Mouse (Mus musculus) frontal cortex, postnatal 36 days (tissue): ENCODE measurements at regions not wholly inside any gene's neighbourhood (a gene's known extent, or its start where the extent isn't known, plus 50 kb on each side); places are given as distances from the start of the nearest gene placed in this dataset.
A peak's percentile ranks its signal among the peaks of the same experiment; 100 is the strongest.

Experiments
- DNase-seq, 2 experiments: peaks; one replicate each; pipeline ENCODE4 v3.0.0; 2022; ENCODE audit warnings: low spot score in 2 of 2

DNA sequence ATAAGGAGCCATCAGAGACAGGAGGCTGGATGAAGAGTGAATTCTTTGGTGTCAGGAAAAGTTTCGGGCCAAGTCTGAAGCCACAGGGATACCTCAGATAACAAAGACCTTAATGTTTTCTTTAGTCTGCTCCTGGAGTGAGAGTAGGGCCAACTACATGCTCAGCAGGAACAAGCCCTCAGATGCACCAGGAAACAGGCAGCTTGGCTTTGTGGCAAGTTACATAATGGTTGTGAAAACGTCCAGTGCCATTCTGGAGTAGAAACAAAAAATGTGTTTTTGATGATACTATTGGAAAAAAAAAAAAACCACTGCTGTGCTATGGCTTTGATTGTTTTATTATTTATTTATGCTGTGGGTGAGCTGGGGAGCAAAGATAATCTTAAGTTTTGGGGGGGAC is 452.2 kb upstream of the Mon1b start:
- DNase-seq: no peak

DNA sequence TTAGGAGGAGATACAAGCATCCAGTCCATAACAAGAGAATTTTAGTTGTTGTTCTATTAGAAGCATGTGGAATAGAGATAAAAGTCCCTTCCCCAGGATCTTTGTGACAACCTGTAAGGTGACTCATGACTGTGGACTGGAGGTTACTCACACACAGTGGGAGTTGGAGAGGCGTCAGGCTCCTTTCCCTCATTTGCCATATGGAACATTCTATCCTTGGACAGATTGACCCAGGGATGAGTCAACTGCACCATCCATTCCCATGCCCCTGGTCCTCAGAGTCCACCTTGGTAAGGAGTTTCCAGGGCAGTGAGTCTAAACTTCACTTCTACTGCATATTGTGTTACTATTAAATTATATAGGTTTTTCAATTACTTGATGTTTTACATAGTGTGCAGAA is 444.9 kb upstream of the Mon1b start:
- DNase-seq: no peak

DNA sequence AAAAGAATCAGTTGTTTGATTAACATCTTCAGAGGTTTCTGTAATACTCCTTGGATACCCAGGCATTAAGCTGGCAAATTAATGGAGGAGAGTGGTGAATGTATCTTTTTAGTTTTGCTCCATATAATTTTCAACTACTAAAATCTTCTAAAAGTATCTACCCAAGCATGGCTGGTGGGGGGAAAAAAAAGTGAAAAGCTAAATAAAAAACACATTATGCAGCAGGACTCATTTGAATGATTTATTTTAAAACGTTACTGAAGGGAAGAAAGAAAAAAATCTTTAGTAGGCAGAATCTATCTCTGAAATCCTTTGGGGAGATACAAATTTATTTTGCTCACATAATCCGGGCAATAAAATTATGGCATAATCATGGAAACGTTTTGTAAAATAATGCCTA is 443.9 kb upstream of the Mon1b start:
- DNase-seq: peak in 1 of 2 experiments; percentile 4
